Mouse (Mus musculus) liver, adult 2 months (tissue): ENCODE results near the gene Ormdl3.

Experiments used
- CTCF ChIP-seq: fragments of 200-500 bp; IDR thresholded peaks from 2 replicates; pipeline ENCODE4 v1.5.1; 2011; ENCODE audit warnings: low read depth, low read length, control low read depth
- POLR2A ChIP-seq: fragments of 200-500 bp; IDR thresholded peaks from 2 replicates; pipeline ENCODE4 v1.6.1; 2011; ENCODE audit warnings: low read length, control low read depth; ENCODE audit not compliant: insufficient read depth; ENCODE audit errors: extremely low read depth

- TF ChIP-seq CTCF (no peak), POLR2A (no peak)
Measured at GRCm38 (mm10) chr11:98553966-98554365, 33.2 kb downstream of the Ormdl3 start.
